Mouse (Mus musculus): ENCODE data around the gene Bik.

DNA sequence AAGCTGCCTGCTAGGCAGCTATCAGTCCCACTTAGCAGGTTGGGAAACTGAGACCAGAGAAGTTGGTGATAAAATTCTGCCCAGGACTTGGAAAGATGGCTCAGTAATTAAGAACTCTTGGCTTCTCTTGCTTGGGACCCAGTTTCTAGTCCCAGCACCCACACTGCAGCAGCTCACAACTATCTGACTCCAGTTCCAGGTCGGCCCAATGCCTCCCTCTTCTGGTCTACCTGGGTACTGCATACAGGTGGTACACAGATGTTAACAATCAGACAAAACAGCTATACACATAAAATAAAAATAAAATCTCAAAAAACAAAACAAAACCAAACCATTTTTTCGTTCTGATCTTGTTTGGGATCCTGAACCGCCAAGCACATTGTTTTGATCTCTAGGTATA is 26.3 kb upstream of the Bik start:
- peak; percentile 63 for TF ChIP-seq CTCF (IDR thresholded peaks at IDR 0.05; ENCODE audit: insufficient read depth, low read length)
- TF ChIP-seq POLR2A (IDR thresholded peaks at IDR 0.05; ENCODE audit: borderline replicate concordance, extremely low read depth, low read depth, low read length): no peak

Measured in lung, adult 2 months (tissue).